Mouse (Mus musculus): ENCODE data around the gene Mospd1.

Mospd1 gene

DNA sequence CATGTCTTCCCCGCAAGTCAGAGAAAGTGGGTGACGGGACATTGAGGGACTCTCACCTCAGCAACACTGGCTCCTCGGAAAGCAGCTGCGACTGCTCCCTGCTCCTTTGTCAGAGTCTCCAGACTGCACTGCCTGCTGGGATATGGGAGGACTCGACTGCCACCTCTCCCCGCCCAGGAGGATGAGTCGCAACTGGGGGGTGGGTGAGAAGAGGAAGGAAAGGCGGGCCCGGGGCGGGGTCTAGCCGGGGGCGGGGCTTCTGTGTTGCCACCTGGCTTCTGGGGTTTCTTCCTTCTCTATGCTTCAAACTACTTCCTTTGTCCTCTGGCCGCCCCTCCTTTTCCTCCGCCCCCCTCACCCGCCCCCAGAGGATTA, at the start of gene Mospd1:
Mospd1 (minus strand) TSS at position 137 of the 375 bp plus-strand sequence.
- ATAC-seq (ENCODE audit: insufficient number of reproducible peaks, low FRiP score, low TSS enrichment): peak; percentile 98

GRCm38 (mm10) chrX:53386362-53386761, 16.1 kb upstream of the Mospd1 start:
- no peak for ATAC-seq (ENCODE audit: insufficient number of reproducible peaks, low FRiP score, low TSS enrichment)

GRCm38 (mm10) chrX:53383122-53383521, 12.8 kb upstream of the Mospd1 start:
- ATAC-seq (ENCODE audit: insufficient number of reproducible peaks, low FRiP score, low TSS enrichment): no peak

DNA sequence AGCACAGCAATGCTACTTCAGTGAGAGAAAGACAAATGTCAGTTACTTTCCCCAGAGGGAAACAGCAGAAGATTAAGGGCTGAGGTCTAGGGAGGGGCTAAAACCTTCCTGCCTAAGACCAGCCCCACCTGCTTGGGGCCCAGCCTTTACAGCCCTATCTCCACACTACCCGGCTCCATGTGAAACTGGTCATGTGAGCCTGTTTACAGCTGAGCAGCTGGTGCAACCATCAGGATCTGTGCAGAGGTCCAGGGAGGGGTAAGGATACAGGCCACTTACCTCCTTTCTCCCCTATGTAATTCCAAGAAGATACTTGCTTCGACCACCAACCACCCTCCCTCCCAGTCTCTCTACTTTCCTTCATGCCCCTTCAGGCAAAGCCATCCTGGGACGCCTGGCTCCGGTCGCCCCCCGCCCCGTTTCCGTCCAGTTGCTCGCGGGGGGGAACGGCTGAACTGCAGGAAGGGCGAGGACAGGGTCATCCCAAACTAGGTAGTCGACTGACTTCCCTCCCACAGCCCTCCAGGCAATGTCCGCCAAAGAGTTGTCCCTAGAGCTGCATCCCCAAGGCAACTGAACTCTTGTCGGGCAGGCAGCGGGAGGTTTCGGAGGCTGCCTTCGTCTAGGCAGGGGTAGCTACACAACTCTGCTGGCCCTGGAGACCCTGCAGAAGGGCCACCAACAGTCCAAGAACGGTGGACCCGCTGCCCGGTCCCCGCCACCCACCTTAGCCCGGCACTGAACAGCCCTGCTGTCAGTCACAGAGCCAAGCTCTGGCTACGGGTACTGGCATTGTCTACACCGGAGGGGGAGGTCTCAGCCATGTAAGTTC, 552 bp downstream of the Mospd1 start:
- peak; percentile 71 for ATAC-seq (ENCODE audit: insufficient number of reproducible peaks, low FRiP score, low TSS enrichment)

- ATAC-seq (ENCODE audit: insufficient number of reproducible peaks, low FRiP score, low TSS enrichment): no peak
Observed at GRCm38 (mm10) chrX:53364668-53365383, 5.5 kb downstream of the Mospd1 start.

DNA sequence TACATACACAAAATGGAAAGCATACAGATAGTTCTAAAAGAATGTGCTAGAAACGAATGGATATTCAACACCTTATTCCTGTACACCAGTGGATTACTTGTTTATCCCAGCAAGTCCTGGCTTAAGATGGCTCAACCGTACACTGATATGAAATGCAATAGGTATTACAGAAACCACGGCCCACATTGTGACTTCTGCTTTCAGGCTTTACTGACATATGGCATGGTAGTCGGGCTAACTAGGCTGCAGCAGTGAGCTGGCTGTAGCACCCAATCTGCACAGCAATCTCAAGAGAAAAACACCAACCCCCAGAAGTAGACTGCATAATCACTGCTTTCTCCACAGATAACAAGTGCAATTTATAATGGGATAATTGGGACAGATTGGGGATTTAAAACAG, 21.9 kb downstream of the Mospd1 start:
- ATAC-seq (ENCODE audit: insufficient number of reproducible peaks, low FRiP score, low TSS enrichment): no peak

- ATAC-seq (ENCODE audit: insufficient number of reproducible peaks, low FRiP score, low TSS enrichment): no peak
Observed at GRCm38 (mm10) chrX:53341531-53341930, 28.8 kb downstream of the Mospd1 start.

DNA sequence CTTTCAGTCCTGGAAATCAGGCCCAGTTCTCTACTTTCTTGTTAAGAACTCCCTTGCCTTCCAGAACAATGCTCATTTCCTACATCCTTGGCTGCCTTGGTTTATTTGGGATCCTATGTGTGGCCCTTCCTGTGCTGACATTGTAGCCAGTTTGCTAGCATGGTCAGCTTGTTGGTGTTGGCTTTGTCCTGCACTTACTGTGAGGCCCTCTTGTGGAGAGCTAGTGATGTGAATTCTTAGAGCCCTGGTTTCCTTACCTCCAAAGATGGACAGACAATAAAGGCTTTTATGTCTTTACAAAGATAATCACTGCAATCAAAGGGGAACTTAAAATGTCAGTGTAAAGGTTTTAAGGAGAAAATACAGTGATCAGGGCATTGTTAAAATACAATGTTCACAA, 32.9 kb downstream of the Mospd1 start:
- no peak for ATAC-seq (ENCODE audit: insufficient number of reproducible peaks, low FRiP score, low TSS enrichment)

- ATAC-seq (ENCODE audit: insufficient number of reproducible peaks, low FRiP score, low TSS enrichment): no peak
Observed at GRCm38 (mm10) chrX:53330396-53330795, 39.9 kb downstream of the Mospd1 start.

- ATAC-seq (ENCODE audit: insufficient number of reproducible peaks, low FRiP score, low TSS enrichment): no peak
Observed at GRCm38 (mm10) chrX:53321111-53321510, 49.2 kb downstream of the Mospd1 start.

DNA sequence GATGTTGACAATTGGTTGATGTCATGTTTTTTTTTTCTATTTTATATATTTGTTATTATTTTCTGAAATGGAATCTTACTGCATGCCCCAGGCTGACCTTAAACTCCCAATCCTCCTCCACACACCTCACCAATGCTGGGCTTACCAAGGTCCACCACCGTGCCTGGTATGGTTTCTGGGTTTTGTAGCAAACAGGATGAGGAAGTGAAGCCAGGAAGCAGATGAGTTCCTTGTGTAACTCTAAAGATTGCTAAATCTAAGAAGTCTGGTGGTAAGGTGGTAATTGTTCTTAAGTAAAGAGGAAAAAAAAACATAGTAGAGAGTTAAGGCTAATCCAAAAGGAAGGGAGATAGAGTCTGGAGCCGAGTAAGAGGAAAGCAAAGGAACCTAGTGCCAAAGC, 49.7 kb downstream of the Mospd1 start:
- no peak for ATAC-seq (ENCODE audit: insufficient number of reproducible peaks, low FRiP score, low TSS enrichment)

All from cerebellum, adult (tissue).